Mouse (Mus musculus): ENCODE data around the gene Ldha.

- TF ChIP-seq POLR2A (IDR thresholded peaks at IDR 0.05; ENCODE audit: borderline replicate concordance, extremely low read depth, insufficient read depth, insufficient read length, poor library complexity, severe bottlenecking) (no peak), CTCF (IDR thresholded peaks at IDR 0.05; ENCODE audit: borderline replicate concordance, extremely low read depth, insufficient read depth, insufficient read length) (no peak)
Measured at GRCm38 (mm10) chr7:46855866-46856560, 14.7 kb downstream of the Ldha start.
